Mouse (Mus musculus) midbrain, embryonic 14.5 days (tissue): ENCODE measurements around the gene Gm4981. TPM values are rescaled to one million over a fixed set of nuclear protein-coding genes. Genes with fewer than 3 reads are reported as not detected.
"Not testable (repeated sequence)": the region's sequence is repeated elsewhere in the genome, so short reads cannot be mapped to it uniquely, and the experiment has no call there.

Source experiments
- ATAC-seq: fragments of 200-750 bp; cut with Nextera tagmentation; 2 replicates; pipeline ENCODE4 v1.8.0; 2017; ENCODE audit warnings: moderate number of reproducible peaks, moderate library complexity; ENCODE audit not compliant: low FRiP score, low TSS enrichment
- DNase-seq: peaks from one replicate; pipeline ENCODE4 v3.0.0-alpha.2; 2015
- H3K27ac ChIP-seq: fragments of 300-500 bp; sonication (generic); replicated peaks from 2 replicates; pipeline ENCODE4 v1.5.1; 2014; ENCODE audit warnings: mild to moderate bottlenecking, low read depth, low read length, moderate library complexity
- H3K27me3 ChIP-seq: fragments of 300-500 bp; sonication (generic); 2 replicates; pipeline ENCODE4 v1.6.1; 2014; ENCODE audit warnings: low read length, control low read depth, mixed read lengths; ENCODE audit not compliant: control insufficient read depth, insufficient read depth
- H3K36me3 ChIP-seq: fragments of 300-500 bp; sonication (generic); 2 replicates; pipeline ENCODE4 v1.6.1; 2014; ENCODE audit warnings: low read length, control low read depth; ENCODE audit not compliant: control insufficient read depth, insufficient read depth
- H3K4me1 ChIP-seq: fragments of 300-500 bp; sonication (generic); 2 replicates; pipeline ENCODE4 v1.6.1; 2014; ENCODE audit warnings: mild to moderate bottlenecking, antibody characterized with exemption, low read length, control low read depth; ENCODE audit not compliant: control insufficient read depth, insufficient read depth
- H3K4me2 ChIP-seq: fragments of 300-500 bp; sonication (generic); 2 replicates; pipeline ENCODE4 v1.6.1; 2014; ENCODE audit warnings: mild to moderate bottlenecking, low read length, moderate library complexity
- H3K4me3 ChIP-seq: fragments of 300-500 bp; sonication (generic); replicated peaks from 2 replicates; pipeline ENCODE4 v1.5.1; 2014; ENCODE audit warnings: low read depth, low read length
- H3K9ac ChIP-seq: fragments of 300-500 bp; sonication (generic); replicated peaks from 2 replicates; pipeline ENCODE4 v1.6.1; 2014; ENCODE audit warnings: mild to moderate bottlenecking, low read length, moderate library complexity
- H3K9me3 ChIP-seq: fragments of 300-500 bp; sonication (generic); 2 replicates; pipeline ENCODE4 v1.6.1; 2016; ENCODE audit warnings: low read length, control low read depth, mixed read lengths; ENCODE audit not compliant: control insufficient read depth
- WGBS: fragments of 180-500 bp; shearing (Covaris S2); extraction: QIAGEN DNeasy Blood & Tissue Kit; methylation state at CpG from one replicate; pipeline ENCODE4 v1.1.7; 2014; 5-methylcytosine and 5-hydroxymethylcytosine counted together
- polyA plus RNA-seq: library from polyadenylated mRNA; unstranded; fragments of >200 nt; fragmentation: Nextera tagmentation; extraction: Ambion mirVana; gene quantifications from 2 replicates; pipeline ENCODE4 v1.2.1, GENCODE M21; 2014

The Gm4981 gene
- polyA plus RNA-seq, 1 experiment from 2014 or later: not detected

GRCm38 (mm10) chr10:58234985-58235384, 1.5 kb downstream of the Gm4981 start:
- peaks cover 18% of the 10 kb centered on the region for H3K9me3 ChIP-seq
- H3K36me3 ChIP-seq, H3K9ac ChIP-seq, H3K4me2 ChIP-seq, H3K4me1 ChIP-seq, H3K4me3 ChIP-seq, H3K27ac ChIP-seq, H3K27me3 ChIP-seq, DNase-seq, ATAC-seq: not testable (repeated sequence)
- 87% methylated on average over 4 of the region's 4 CpGs for WGBS

DNA sequence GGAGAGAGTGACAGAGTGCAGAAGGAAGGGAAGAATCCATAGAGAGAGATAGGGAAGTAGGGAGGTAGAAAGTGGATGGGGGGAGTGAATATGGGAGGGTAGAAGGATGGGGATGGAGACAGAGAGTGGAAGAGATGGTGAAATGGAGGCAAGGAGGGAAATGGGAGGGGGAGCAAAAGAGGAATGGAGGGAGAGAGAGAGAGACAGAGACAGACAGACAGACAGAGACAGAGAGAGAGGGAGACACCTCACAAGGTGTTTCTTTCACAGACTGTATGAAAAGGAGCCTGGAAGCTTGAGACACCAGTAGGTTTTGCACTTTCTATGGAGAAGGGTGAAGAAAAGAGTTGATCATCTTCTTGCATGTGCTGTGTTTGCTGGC, 2.8 kb downstream of the Gm4981 start:
- not testable (repeated sequence) for H3K27ac ChIP-seq, H3K27me3 ChIP-seq, ATAC-seq, H3K36me3 ChIP-seq, DNase-seq, H3K4me1 ChIP-seq, H3K4me3 ChIP-seq, H3K9ac ChIP-seq, H3K4me2 ChIP-seq
- peaks cover 15% of the 10 kb centered on the region for H3K9me3 ChIP-seq

DNA sequence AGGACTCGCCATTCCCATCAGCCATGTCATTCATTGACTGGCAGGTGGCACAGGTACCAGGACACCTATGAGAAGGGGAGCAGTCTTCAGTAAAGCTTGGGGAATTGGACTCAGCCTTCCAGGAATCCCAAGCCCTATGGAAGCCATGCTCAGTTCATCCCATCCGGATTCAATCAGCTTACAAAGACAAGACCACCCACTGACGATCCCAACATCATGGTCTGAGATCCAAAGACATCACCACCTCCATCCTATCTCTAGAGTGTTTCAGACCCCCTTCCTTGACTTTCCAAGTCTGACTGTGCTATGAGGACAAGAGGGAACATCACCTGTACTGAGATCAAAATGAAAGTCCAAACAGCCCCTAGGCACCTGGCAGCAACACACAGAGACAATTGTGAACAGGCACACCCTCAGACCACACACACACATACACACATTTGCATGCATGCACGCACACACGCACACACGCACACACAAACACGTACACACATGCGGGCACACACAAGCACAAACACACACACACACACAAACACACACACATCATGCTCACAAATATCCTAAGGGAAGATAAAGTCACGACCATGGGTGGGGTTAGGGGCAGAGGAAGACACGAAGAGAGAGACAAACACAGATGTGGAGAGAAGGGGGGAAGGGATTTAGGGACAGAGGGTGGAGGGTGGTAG, 3.3 kb downstream of the Gm4981 start:
- 78% methylated on average over 9 of the region's 10 CpGs for WGBS
- not testable (repeated sequence) for H3K27ac ChIP-seq, DNase-seq, H3K4me1 ChIP-seq, H3K9ac ChIP-seq, H3K36me3 ChIP-seq, H3K4me3 ChIP-seq, H3K4me2 ChIP-seq, H3K27me3 ChIP-seq
- H3K9me3 ChIP-seq: peaks cover 15% of the 10 kb centered on the region
- peak; percentile 58 for ATAC-seq

DNA sequence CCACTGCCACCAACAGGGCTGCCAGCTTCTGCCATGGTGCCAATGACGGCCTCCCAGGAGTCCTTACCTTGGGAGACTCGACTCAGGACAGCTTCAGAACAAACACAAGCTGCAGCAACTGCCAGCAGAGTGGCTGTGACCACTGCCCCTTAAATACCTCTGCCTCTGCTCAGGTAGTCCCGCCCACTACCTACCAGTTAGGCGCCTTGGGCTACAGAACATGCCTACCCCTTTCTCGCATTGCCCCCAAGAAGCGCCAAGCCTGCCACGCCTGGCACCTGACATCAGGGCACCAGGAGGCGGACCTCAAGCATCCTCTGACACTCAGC, 3.9 kb downstream of the Gm4981 start, which contains the start of gene Duxf3:
Duxf3 (minus strand) TSS at position 35 of the 329 bp plus-strand sequence.
- H3K9ac ChIP-seq, H3K36me3 ChIP-seq, DNase-seq, H3K27ac ChIP-seq, H3K4me3 ChIP-seq, H3K4me2 ChIP-seq, H3K27me3 ChIP-seq, H3K4me1 ChIP-seq: not testable (repeated sequence)
- H3K9me3 ChIP-seq: peaks cover 15% of the 10 kb centered on the region
- WGBS: 83% methylated on average over 7 of the region's 8 CpGs
- peak; percentile 41 for ATAC-seq

GRCm38 (mm10) chr10:58231779-58232640, 4.5 kb downstream of the Gm4981 start:
- not testable (repeated sequence) for H3K4me3 ChIP-seq, H3K36me3 ChIP-seq, H3K27me3 ChIP-seq, H3K9ac ChIP-seq, H3K27ac ChIP-seq, H3K4me2 ChIP-seq, H3K4me1 ChIP-seq
- H3K9me3 ChIP-seq: peaks cover 15% of the 10 kb centered on the region
- WGBS: 88% methylated on average over 31 of the region's 35 CpGs
- ATAC-seq (peak; percentile 83), DNase-seq (peak; percentile 39)

DNA sequence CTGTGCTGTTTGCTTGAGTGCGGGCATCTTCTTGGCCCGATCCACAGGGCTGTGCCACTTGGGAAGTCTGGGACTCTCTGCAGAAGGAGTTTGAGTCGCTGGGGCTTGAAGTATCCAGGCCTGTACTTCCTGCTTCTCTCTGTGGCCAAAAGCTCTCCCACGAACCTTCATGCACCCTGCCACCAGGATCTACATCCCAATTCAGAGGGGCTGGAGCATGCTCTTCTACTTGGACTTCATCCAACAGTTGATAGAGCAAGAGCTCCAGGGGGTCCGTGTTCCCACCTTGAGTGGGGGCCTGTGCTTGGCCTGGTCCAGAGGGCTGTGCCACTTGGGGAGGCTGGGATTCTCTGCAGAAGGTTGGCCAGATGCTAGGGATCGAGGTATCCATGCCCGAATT, 5.4 kb downstream of the Gm4981 start:
- peaks cover 15% of the 10 kb centered on the region for H3K9me3 ChIP-seq
- not testable (repeated sequence) for H3K27me3 ChIP-seq, H3K27ac ChIP-seq, DNase-seq, H3K4me2 ChIP-seq, H3K9ac ChIP-seq, H3K4me1 ChIP-seq, H3K4me3 ChIP-seq, H3K36me3 ChIP-seq
- peak; percentile 41 for ATAC-seq
- 87% methylated on average over 5 of the region's 7 CpGs for WGBS

- not testable (repeated sequence) for ATAC-seq
These were observed 6.5 kb downstream of the Gm4981 start for GRCm38 (mm10) chr10:58230021-58230420.

DNA sequence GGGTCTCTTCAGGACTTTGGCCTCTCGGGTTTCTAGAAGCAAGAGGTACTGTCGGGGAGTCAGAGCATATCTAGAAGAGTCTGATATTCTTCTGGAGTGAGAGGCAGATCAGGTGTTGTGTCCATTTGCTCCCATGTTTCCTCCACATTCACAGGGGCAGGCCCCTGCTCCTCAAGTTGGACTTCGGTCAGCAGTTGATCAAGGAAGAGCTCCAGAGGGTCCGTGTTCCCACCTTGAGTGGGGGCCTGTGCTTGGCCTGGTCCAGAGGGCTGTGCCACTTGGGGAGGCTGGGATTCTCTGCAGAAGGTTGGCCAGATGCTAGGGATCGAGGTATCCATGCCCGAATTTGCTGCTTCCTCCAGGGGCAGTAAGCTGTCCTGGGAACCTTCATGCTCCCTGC, 8.7 kb downstream of the Gm4981 start:
- 82% methylated on average over 2 of the region's 6 CpGs for WGBS
- not testable (repeated sequence) for H3K36me3 ChIP-seq, DNase-seq, ATAC-seq, H3K4me2 ChIP-seq, H3K27ac ChIP-seq, H3K27me3 ChIP-seq, H3K4me1 ChIP-seq, H3K4me3 ChIP-seq, H3K9ac ChIP-seq
- peaks cover 15% of the 10 kb centered on the region for H3K9me3 ChIP-seq

More at GRCm38 (mm10) chr10:58230021-58230420, 6.5 kb downstream of the Gm4981 start:
- H3K27me3 ChIP-seq, DNase-seq, H3K4me1 ChIP-seq, H3K36me3 ChIP-seq, H3K4me3 ChIP-seq, H3K9ac ChIP-seq, H3K4me2 ChIP-seq, H3K27ac ChIP-seq: not testable (repeated sequence)
- WGBS: 57% methylated on average over 3 of the region's 3 CpGs
- H3K9me3 ChIP-seq: peaks cover 15% of the 10 kb centered on the region

- H3K4me2 ChIP-seq, H3K4me3 ChIP-seq, H3K4me1 ChIP-seq, ATAC-seq, H3K9ac ChIP-seq, H3K36me3 ChIP-seq, H3K27ac ChIP-seq, H3K9me3 ChIP-seq, H3K27me3 ChIP-seq: not testable (repeated sequence)
- peak; percentile 32 for DNase-seq
- WGBS: 77% methylated on average over 4 of the region's 4 CpGs
These were observed 10.1 kb downstream of the Gm4981 start for GRCm38 (mm10) chr10:58226357-58226756.
